Mouse (Mus musculus): ENCODE results near the gene Hvcn1.
A peak's percentile ranks its signal among the peaks of the same experiment; 100 is the strongest.

Hvcn1 gene

GRCm38 (mm10) chr5:122235196-122235836 is 28.7 kb downstream of the Hvcn1 start:
- DNase-seq (ENCODE audit: low read depth, low spot score): peak; percentile 29

GRCm38 (mm10) chr5:122237200-122237599 is 30.6 kb downstream of the Hvcn1 start:
- DNase-seq (ENCODE audit: low read depth, low spot score): no peak

GRCm38 (mm10) chr5:122239618-122240017 is 33.0 kb downstream of the Hvcn1 start:
- no peak for DNase-seq (ENCODE audit: low read depth, low spot score)

- DNase-seq (ENCODE audit: low read depth, low spot score): no peak
Observed at GRCm38 (mm10) chr5:122240521-122240920, 33.9 kb downstream of the Hvcn1 start.

GRCm38 (mm10) chr5:122240989-122241388 is 34.4 kb downstream of the Hvcn1 start:
- no peak for DNase-seq (ENCODE audit: low read depth, low spot score)

- DNase-seq (ENCODE audit: low read depth, low spot score): no peak
Observed at GRCm38 (mm10) chr5:122242521-122243123, 36.0 kb downstream of the Hvcn1 start.

GRCm38 (mm10) chr5:122243781-122244523 is 37.3 kb downstream of the Hvcn1 start:
- DNase-seq (ENCODE audit: low read depth, low spot score): no peak

GRCm38 (mm10) chr5:122245186-122245585 is 38.6 kb downstream of the Hvcn1 start:
- no peak for DNase-seq (ENCODE audit: low read depth, low spot score)

GRCm38 (mm10) chr5:122246547-122247167 is 40.1 kb downstream of the Hvcn1 start:
- DNase-seq (ENCODE audit: low read depth, low spot score): no peak

- no peak for DNase-seq (ENCODE audit: low read depth, low spot score)
Observed at GRCm38 (mm10) chr5:122247529-122247928, 40.9 kb downstream of the Hvcn1 start.

GRCm38 (mm10) chr5:122247934-122248333 is 41.3 kb downstream of the Hvcn1 start:
- no peak for DNase-seq (ENCODE audit: low read depth, low spot score)

- DNase-seq (ENCODE audit: low read depth, low spot score): no peak
Observed at GRCm38 (mm10) chr5:122249281-122249680, 42.7 kb downstream of the Hvcn1 start.

GRCm38 (mm10) chr5:122251895-122252606 is 45.4 kb downstream of the Hvcn1 start:
- DNase-seq (ENCODE audit: low read depth, low spot score): no peak

GRCm38 (mm10) chr5:122258027-122258741 is 51.6 kb downstream of the Hvcn1 start:
- DNase-seq (ENCODE audit: low read depth, low spot score): no peak

GRCm38 (mm10) chr5:122262104-122262503 is 55.5 kb downstream of the Hvcn1 start:
- no peak for DNase-seq (ENCODE audit: low read depth, low spot score)

GRCm38 (mm10) chr5:122263933-122264905 is 57.6 kb downstream of the Hvcn1 start, which contains the start of gene Tctn1:
Tctn1 (minus strand) TSS chr5:122264460.
- peak; percentile 97 for DNase-seq (ENCODE audit: low read depth, low spot score)

- peak; percentile 81 for DNase-seq (ENCODE audit: low read depth, low spot score)
Observed at GRCm38 (mm10) chr5:122265187-122265586, 58.6 kb downstream of the Hvcn1 start.

GRCm38 (mm10) chr5:122265942-122266341 is 59.3 kb downstream of the Hvcn1 start:
- peak; percentile 26 for DNase-seq (ENCODE audit: low read depth, low spot score)

GRCm38 (mm10) chr5:122267136-122267535 is 60.5 kb downstream of the Hvcn1 start:
- DNase-seq (ENCODE audit: low read depth, low spot score): no peak

- peak; percentile 73 for DNase-seq (ENCODE audit: low read depth, low spot score)
Observed at GRCm38 (mm10) chr5:122267899-122268298, 61.3 kb downstream of the Hvcn1 start.
